Mouse (Mus musculus) lung, embryonic 14.5 days (tissue): Measurements from ENCODE around the gene Dhrs7c. TPM values are rescaled to one million over a fixed set of nuclear protein-coding genes. Genes with fewer than 3 reads are reported as not detected.

Source experiments
- ATAC-seq: fragments of 200-750 bp; cut with Nextera tagmentation; 2 replicates; pipeline ENCODE4 v1.8.0; 2017; ENCODE audit warnings: mild to moderate bottlenecking, moderate TSS enrichment, moderate library complexity; ENCODE audit not compliant: insufficient read depth
- DNase-seq: peaks from one replicate; pipeline ENCODE4 v3.0.0-alpha.2; 2015
- H3K27ac ChIP-seq: fragments of 300-500 bp; sonication (generic); 2 replicates; pipeline ENCODE4 v1.5.1; 2014; ENCODE audit warnings: low read depth, mild to moderate bottlenecking, moderate library complexity
- H3K27me3 ChIP-seq: fragments of 300-500 bp; sonication (generic); 2 replicates; pipeline ENCODE4 v1.6.1; 2014; ENCODE audit warnings: low read length, control low read depth; ENCODE audit not compliant: insufficient read depth
- H3K36me3 ChIP-seq: fragments of 300-500 bp; sonication (generic); 2 replicates; pipeline ENCODE4 v1.6.1; 2014; ENCODE audit warnings: control low read depth; ENCODE audit not compliant: insufficient read depth
- H3K4me1 ChIP-seq: fragments of 300-500 bp; sonication (generic); 2 replicates; pipeline ENCODE4 v1.6.1; 2014; ENCODE audit warnings: antibody characterized with exemption, control low read depth; ENCODE audit not compliant: insufficient read depth
- H3K4me2 ChIP-seq: fragments of 300-500 bp; sonication (generic); 2 replicates; pipeline ENCODE4 v1.6.1; 2014; ENCODE audit warnings: mild to moderate bottlenecking
- H3K4me3 ChIP-seq: fragments of 300-500 bp; sonication (generic); 2 replicates; pipeline ENCODE4 v1.5.1; 2014; ENCODE audit warnings: low read depth, low read length
- H3K9ac ChIP-seq: fragments of 300-500 bp; sonication (generic); 2 replicates; pipeline ENCODE4 v1.6.1; 2014
- H3K9me3 ChIP-seq: fragments of 300-500 bp; sonication (generic); 2 replicates; pipeline ENCODE4 v1.6.1; 2016; ENCODE audit warnings: low read depth, low read length, control low read depth
- CTCF ChIP-seq: IDR thresholded peaks from 2 replicates; pipeline ENCODE4 v1.5.1; 2016; ENCODE audit warnings: antibody characterized with exemption, low read depth
- WGBS: fragments of 180-500 bp; shearing (Covaris S2); extraction: QIAGEN DNeasy Blood & Tissue Kit; methylation state at CpG from one replicate; pipeline ENCODE4 v1.1.7; 2014; 5-methylcytosine and 5-hydroxymethylcytosine counted together
- polyA plus RNA-seq: library from polyadenylated mRNA; unstranded; fragments of >200 nt; fragmentation: Nextera tagmentation; extraction: Ambion mirVana; gene quantifications from 2 replicates; pipeline ENCODE4 v1.2.1, GENCODE M21; 2014

Dhrs7c gene
- polyA plus RNA-seq, 1 experiment from 2014 or later = not detected

DNA sequence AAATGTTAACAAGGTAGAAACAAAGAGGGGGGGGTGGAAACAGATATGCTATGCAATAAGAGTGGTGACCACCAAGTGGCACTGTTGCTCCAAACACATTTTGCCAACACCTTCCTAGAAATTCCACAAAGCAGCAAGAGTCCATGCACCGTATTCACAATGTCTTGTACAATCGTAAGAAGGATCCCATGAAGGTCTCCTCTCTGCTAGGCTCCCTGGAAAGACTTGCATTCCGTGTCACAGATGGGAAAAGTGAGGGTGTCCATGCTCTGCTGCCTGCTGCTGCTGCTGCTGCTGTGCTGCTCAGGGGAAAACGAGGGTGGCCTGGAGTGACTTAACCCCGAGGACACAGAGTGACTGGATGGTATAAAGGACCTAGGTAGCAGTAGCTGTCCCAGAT is 21.6 kb downstream of the Dhrs7c start:
- TF ChIP-seq CTCF = peak; percentile 85
- Histone ChIP-seq H3K27me3 (no peaks in the 10 kb centered on the region), H3K4me2 (peak overlapping the region; percentile 41; the same call in 1 of the 2 replicates), H3K27ac (no peak overlapping the region), H3K4me3 (no peak overlapping the region), H3K36me3 (no peaks in the 10 kb centered on the region), H3K4me1 (no peaks in the 10 kb centered on the region), H3K9ac (no peak overlapping the region), H3K9me3 (no peaks in the 10 kb centered on the region)
- ATAC-seq = no peak; the same call in 1 of the 2 replicates
- DNase-seq = peak; percentile 80
- 12% methylated on average over 5 of the region's 5 CpGs for WGBS

DNA sequence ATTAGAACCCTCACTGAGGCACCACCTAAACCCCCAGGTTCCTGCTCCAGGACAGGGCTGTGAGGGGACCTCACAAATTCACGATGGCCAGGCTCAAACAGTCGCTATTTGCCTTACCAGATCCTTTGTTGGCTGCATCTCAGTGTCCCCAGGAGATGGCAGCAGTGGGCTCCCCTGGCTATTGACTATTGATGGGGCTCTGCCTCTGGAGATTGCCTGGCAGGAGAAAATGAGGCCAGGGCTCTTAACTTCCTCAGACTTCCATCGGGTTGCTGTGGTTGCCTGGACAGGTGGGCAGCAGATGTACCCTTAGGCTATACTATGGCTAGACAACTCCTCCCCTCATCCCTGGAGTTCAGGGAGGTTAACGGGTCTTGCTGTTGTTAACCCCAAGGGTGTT is 22.2 kb downstream of the Dhrs7c start:
- Histone ChIP-seq H3K4me2 (no peak overlapping the region), H3K9me3 (no peaks in the 10 kb centered on the region), H3K36me3 (no peaks in the 10 kb centered on the region), H3K9ac (no peak overlapping the region), H3K4me1 (no peaks in the 10 kb centered on the region), H3K27ac (no peak overlapping the region), H3K4me3 (no peak overlapping the region), H3K27me3 (no peaks in the 10 kb centered on the region)
- peak; percentile 83 for TF ChIP-seq CTCF
- no peak for ATAC-seq
- DNase-seq = peak; percentile 78
- 24% methylated on average over 4 of the region's 4 CpGs for WGBS

DNA sequence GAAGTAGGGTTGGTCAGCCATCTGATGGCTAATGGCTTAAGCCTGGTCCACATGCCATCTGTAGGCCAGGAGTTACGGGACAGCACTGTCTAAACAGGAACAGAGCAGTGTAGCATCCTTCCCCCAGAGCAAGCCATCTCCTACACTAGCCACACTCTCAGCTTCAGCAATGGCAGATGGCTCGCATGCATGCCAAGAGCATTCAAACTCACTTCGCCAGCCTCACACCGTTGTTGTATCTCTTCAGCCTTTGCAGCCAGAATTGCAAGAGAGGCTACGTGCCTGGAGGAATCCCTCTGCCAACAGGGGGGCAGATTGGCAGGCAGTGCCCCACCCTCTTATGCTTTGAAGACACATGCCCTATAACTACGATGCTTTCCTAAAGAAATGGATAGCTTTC is 23.6 kb downstream of the Dhrs7c start:
- no peaks in the 10 kb centered on the region for H3K36me3 ChIP-seq
- TF ChIP-seq CTCF = no peak
- H3K9me3 ChIP-seq = no peaks in the 10 kb centered on the region
- H3K27me3 ChIP-seq = no peaks in the 10 kb centered on the region
- no peak overlapping the region for H3K4me2 ChIP-seq
- H3K27ac ChIP-seq = no peak overlapping the region
- WGBS = 84% methylated on average over 6 of the region's 6 CpGs
- no peak for ATAC-seq
- no peak for DNase-seq
- H3K4me1 ChIP-seq = no peaks in the 10 kb centered on the region
- H3K9ac ChIP-seq = no peak overlapping the region
- H3K4me3 ChIP-seq = no peak overlapping the region

DNA sequence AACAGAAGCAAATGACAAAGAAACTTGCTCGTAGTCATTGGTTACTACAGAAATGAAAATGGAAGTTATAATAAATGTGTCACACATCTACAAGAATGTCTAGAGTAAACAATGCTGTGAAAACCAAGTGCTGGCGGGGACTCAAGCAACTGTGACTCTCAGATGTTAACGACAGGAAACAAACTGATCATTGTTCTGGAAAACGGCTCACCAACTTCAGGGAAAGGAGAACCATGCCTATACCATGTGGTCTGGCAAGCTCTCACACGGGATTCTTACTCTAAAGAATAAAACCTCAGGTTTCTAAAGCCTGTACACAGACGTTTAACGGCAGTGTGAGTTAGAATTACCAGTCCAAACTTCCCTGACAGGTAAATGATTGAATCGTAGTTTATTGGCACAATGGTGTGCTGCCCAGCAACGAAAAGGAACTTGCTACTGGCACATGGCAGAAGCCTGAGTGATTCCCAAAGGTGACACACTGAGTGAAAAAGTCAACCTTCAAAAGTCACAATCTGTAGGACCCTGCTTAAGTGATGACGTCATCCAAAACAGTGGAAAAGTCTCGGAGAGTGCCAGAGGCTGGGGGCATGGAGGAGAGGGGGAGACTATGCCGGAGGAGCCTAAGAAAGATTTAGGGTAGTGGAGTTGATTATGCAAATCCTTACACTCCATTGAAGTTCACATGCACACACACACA is 30.5 kb downstream of the Dhrs7c start:
- H3K27me3 ChIP-seq = no peaks in the 10 kb centered on the region
- peak overlapping the region; percentile 73 for H3K27ac ChIP-seq
- peak overlapping the region; percentile 31; the same call in 1 of the 2 replicates for H3K4me2 ChIP-seq
- no peak for TF ChIP-seq CTCF
- H3K36me3 ChIP-seq = no peaks in the 10 kb centered on the region
- H3K4me1 ChIP-seq = peaks cover 9% of the 10 kb centered on the region
- WGBS = 18% methylated on average over 12 of the region's 12 CpGs
- no peak overlapping the region for H3K4me3 ChIP-seq
- no peaks in the 10 kb centered on the region for H3K9me3 ChIP-seq
- ATAC-seq (peak; percentile 86), DNase-seq (peak; percentile 85)
- no peak overlapping the region for H3K9ac ChIP-seq

DNA sequence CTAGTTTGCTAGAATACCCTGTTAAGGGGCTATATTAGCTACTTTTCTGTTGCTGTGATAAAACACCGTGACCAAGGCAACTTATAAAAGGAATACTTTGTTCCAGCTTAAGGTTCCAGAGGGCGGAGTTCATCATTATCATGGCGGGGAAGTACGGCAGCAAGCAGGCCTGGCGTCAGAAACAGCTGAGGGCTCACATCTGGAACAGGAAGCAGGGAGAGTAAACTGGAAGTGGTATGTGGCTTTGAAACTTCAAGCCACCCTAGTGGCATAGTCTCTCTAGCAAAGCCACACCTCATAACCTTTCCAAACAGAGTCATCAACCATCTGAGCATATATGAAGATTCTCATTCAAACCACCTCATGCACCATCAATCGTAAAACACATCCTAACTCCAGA is 31.5 kb downstream of the Dhrs7c start:
- H3K9ac ChIP-seq = no peak overlapping the region
- ATAC-seq = no peak
- H3K27me3 ChIP-seq = no peaks in the 10 kb centered on the region
- H3K27ac ChIP-seq = no peak overlapping the region
- peaks cover 9% of the 10 kb centered on the region for H3K4me1 ChIP-seq
- 56% methylated on average over 6 of the region's 6 CpGs for WGBS
- no peaks in the 10 kb centered on the region for H3K36me3 ChIP-seq
- TF ChIP-seq CTCF = no peak
- no peaks in the 10 kb centered on the region for H3K9me3 ChIP-seq
- no peak overlapping the region for H3K4me2 ChIP-seq
- no peak for DNase-seq
- no peak overlapping the region for H3K4me3 ChIP-seq

DNA sequence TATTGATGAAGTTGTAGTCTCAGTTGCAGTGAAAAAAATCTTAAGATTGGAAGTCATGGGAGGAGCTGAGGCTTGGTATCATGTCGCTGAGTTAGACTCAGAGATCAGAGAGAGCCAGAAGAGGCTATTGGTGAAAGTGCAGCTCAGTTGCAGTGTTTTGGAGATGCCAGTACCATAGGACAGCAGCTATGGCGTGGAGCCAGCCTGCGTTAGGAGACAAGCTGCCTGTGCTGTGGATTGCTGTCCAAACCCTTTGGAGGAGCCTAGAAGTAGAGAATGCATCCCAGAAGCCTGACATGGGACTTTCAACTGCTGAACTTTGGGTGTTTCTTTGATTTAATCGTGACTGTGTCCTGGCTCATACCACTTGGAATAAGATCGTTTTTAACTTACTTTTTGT is 33.8 kb downstream of the Dhrs7c start:
- H3K9me3 ChIP-seq = no peaks in the 10 kb centered on the region
- H3K9ac ChIP-seq = no peak overlapping the region
- DNase-seq (peak; percentile 78), ATAC-seq (no peak)
- H3K27me3 ChIP-seq = no peaks in the 10 kb centered on the region
- no peak overlapping the region for H3K4me3 ChIP-seq
- peaks cover 9% of the 10 kb centered on the region for H3K4me1 ChIP-seq
- no peaks in the 10 kb centered on the region for H3K36me3 ChIP-seq
- 47% methylated on average over 5 of the region's 5 CpGs for WGBS
- H3K27ac ChIP-seq = no peak overlapping the region
- no peak overlapping the region for H3K4me2 ChIP-seq
- TF ChIP-seq CTCF = no peak

DNA sequence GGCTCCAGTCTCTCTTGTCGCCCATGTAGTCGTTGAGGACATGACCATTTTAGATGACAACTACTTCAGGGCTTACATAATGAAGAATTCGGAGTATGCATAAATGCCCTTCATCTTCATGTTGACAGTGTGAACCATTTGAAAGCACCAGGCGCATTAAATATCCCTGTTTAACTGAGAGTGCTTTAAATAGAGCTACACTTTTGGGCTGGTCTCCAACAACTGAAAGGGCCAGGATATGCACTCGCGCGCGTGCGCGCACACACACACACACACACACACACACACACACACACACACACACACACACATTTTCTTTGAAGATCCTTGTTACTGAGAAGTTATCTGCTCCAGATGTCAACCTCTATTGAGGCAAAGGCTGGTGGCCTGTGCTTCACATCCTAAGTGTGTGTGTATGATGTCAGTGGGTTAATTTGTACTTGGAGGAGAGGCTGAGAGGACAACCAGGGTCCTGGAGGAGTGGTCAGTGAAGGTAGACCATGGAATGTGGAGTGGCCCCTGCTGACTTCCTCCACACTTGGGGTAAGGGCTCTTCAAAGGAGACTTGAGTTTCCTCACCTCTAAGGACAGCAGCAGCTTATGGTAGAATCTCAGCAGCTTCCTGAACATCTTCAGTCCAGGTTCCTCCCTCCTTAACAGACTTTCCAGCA is 37.6 kb downstream of the Dhrs7c start:
- Histone ChIP-seq H3K9ac (no peak overlapping the region), H3K4me1 (no peaks in the 10 kb centered on the region), H3K4me3 (no peak overlapping the region), H3K4me2 (no peak overlapping the region), H3K27me3 (no peaks in the 10 kb centered on the region), H3K9me3 (no peaks in the 10 kb centered on the region), H3K36me3 (no peaks in the 10 kb centered on the region), H3K27ac (no peak overlapping the region)
- WGBS = 57% methylated on average over 10 of the region's 10 CpGs
- DNase-seq (no peak), ATAC-seq (peak; percentile 54; the same call in 1 of the 2 replicates)
- no peak for TF ChIP-seq CTCF
